Mouse (Mus musculus) left cerebral cortex, adult 8-10 months (tissue): Measurements from ENCODE around the gene Fyttd1. TPM values are rescaled to one million over a fixed set of nuclear protein-coding genes. Genes with fewer than 3 reads are reported as not detected.
"Not testable (repeated sequence)": the region's sequence is repeated elsewhere in the genome, so short reads cannot be mapped to it uniquely, and the experiment has no call there.

Source experiments
- DNase-seq, 2 experiments: peaks; one replicate each; pipeline ENCODE4 v3.0.0; 2022; ENCODE audit warnings: low spot score in 2 of 2
- total RNA-seq, 4 experiments: library from RNA; stranded (reverse); gene quantifications; 2 replicates each; pipeline ENCODE4 v1.2.4; 2022

Gene Fyttd1
- 100 to 1,000 TPM in 2 of 4 experiments, 10 to 100 TPM in 2; 94.8 to 117 (median 99.8) TPM for total RNA-seq

GRCm38 (mm10) chr16:32877343-32878156, at the start of gene Fyttd1, which contains the start of gene Rubcn:
Gene Fyttd1 (plus strand): TSS chr16:32877500.
Gene Rubcn (minus strand): TSS chr16:32877766.
- DNase-seq = peak; percentile 80 to 95

GRCm38 (mm10) chr16:32829104-32829503, 48.2 kb upstream of the Fyttd1 start:
- no peak for DNase-seq

DNA sequence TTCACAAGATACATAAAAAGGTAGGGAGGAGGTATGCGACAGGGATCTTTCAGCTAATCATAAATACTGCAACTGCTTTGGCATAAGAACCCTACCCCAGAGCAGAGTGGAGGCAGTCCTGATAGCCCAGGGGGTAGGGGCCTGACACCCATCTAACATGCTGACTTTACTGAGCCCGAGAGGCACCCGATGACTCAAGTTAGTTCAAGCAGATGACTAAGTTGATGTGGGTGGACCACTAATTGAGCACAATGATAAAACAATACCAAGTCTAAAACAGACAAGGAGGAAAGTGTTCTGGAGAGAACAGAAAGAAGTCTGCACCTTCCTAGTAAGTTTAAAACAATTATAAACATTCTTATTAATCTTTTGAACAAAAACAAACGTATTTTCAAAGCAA, 45.8 kb upstream of the Fyttd1 start:
- DNase-seq = no peak

- no peak for DNase-seq
Measured at GRCm38 (mm10) chr16:32847103-32847502, 30.2 kb upstream of the Fyttd1 start.

DNA sequence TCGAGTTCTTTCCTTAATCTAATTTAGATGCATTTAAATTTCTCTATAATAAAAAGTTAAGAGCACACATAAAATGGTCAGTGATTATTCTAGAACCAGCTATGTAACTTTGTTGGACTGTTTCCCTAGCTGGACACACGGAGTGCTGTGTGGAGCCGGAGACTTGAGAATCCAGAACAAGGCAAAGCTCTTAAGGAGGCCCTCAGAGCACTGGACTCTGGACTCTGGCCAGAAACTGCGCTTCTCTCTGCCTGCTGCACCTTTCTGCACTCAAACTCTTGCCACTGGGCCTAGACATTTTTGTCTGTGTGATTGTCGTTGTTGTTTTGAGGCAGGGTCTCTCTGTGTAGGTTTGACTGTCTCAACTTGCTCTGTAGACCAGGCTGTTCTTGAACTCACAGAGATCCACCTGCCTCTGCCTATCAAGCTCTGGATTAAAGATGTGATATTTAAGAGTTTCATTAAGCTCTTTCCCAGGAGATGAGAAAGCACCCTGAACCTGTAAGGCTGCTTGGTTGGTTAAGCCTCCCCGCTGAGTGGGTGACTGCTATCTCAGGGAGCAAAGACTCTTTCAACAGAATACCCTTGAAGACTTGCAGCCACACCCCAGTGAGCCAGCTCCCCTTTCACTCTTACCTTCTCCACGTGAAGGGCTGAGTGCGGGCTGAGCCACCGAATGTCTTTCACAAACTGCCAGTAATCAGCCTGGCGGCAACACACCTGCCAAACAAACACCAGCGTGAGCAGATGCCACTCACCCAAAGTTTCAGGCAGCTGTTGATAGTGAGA, 28.1 kb upstream of the Fyttd1 start:
- no peak for DNase-seq

DNA sequence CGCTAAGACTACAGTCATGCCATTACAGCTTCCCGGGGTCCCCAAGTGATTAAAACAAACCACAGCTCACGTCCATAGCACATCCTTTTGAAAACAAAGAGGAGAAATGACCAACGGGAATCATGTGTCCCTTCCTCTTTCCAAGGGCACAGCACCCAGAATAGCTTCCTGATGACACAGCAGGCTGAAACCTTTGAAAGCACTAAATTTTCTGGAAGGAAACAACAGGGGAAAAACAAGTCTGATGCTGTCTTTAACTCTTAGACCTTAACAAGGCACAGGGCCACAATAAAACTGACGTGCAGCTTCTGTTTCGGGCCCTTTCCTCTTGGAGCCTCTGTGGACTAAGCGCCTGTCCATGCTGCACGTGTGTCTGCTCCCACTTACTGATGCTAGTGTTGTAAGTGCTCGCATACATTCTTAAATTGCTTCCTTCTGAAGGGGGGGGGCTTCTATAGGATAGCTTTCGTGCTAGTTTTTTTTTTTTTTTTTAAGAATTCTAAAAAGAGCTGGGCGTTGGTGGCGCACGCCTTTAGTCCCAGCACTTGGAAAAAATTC, 23.7 kb upstream of the Fyttd1 start:
- no peak for DNase-seq

- peak in 1 of 2 experiments; percentile 22 for DNase-seq
Measured at GRCm38 (mm10) chr16:32854050-32854571, 23.2 kb upstream of the Fyttd1 start.

DNA sequence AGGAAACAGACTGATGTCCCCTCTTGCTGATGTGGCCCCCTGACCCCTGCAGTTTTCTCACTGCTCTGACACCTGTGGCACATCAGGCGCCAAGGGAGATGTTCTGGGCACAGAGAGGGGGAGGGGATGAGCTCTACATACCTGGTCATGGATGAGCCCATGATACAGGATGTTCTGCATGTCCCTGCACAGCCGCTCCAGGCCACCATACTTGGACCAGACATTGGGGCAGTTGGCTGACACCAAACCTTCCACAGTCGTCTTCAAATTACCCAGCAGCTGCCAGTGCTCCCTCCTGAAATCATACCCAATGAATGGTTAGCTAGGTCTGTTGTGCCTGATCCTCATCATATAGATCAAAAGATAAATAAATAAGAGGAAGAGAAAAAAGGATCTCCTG, 20.5 kb upstream of the Fyttd1 start:
- DNase-seq = no peak

GRCm38 (mm10) chr16:32858356-32858755, 18.9 kb upstream of the Fyttd1 start:
- DNase-seq = no peak

- no peak for DNase-seq
Measured at GRCm38 (mm10) chr16:32858771-32859636, 18.3 kb upstream of the Fyttd1 start.

- no peak for DNase-seq
Measured at GRCm38 (mm10) chr16:32861813-32862385, 15.4 kb upstream of the Fyttd1 start.

DNA sequence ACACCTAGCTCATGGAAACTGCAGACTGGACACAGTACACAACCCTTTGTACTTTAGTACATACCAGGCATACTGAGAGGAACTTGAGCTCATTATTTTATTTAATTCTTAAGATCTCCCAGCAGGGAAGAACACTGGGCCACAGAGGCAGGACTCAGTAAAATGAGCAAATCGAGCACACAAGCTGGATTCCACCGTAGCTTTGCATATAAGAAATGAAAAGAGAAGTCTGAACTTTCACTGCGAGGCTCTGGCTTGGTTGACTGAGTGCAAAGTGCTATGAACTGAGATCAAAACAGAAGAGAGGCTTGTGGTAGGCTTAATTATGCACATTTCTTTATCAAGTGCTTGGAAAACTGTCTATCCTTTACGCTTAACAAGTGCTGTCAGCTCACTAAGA, 11.9 kb upstream of the Fyttd1 start:
- DNase-seq = no peak

DNA sequence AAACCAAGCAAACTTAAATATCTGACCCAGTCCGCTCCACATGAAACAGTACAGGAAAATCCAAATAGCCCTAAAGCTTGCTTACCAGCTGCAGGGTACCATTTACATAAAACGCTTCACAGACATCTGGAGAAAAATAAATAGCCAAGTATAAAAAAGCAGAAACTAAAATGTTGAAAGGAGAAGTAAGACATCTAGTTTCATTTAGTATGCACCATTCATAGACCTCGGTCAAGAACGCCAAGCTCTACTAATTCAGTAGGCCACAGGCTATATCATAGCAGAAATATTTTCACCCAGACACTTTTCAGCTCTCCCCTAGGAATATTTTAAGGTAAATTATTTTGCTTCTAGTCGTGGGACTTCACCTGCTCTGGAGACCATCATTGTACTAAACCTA, 10.6 kb upstream of the Fyttd1 start:
- DNase-seq = no peak

DNA sequence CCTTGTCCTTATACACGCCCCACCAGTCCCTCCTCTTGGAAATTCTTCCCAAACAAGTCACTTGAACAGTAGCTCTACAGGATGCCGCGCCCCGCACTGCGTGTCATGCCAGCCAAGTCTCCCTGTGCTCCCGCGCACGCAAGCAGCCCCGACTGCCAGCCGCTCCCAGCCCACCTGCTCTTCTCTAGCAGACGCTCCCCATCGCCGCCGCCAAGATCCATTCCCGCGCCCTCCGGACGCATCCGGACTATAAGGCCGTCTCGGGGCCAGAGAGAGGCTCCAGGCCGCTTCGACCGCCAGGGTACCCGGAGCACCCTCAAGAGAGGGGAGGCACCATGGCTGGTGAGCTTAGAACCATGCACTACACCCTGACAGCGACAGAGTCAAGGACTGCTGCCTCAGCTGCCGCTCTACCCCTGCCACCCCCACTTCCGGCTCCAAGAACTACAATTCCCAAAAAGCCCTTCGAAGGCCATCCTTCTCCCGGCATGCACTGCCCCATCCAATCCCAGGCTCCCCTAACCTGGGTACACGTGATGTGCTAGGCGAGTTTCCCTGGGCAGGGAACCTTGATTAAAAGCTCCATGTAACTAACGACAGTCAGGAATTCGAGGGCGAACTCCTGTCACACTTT, 9.3 kb upstream of the Fyttd1 start:
- peak; percentile 78 to 91 for DNase-seq

GRCm38 (mm10) chr16:32870231-32870630, 7.1 kb upstream of the Fyttd1 start:
- no peak for DNase-seq

- DNase-seq = no peak
Measured at GRCm38 (mm10) chr16:32873366-32873765, 3.9 kb upstream of the Fyttd1 start.

GRCm38 (mm10) chr16:32875281-32875680, 2.0 kb upstream of the Fyttd1 start:
- DNase-seq = not testable (repeated sequence)

- no peak for DNase-seq
Measured at GRCm38 (mm10) chr16:32875847-32876246, 1.5 kb upstream of the Fyttd1 start.

DNA sequence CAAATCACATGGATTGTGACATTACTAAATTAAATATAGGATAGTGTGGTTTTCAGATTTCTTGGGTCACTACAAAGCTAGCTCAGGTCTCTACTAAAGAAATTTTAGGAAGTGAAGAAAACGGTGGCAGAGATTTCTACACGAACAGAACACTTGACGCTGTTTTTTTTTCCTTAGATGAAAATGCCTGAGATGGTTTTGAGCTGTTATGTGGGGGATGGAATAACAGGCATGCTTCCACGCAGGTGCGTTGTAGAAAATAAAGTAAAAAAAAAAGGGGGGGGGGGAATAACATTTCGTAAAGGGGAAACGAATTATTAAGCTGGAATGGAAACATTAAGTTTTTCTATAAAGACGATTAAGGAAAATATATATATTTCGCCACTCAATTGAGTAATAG, 469 bp upstream of the Fyttd1 start:
- DNase-seq = no peak

DNA sequence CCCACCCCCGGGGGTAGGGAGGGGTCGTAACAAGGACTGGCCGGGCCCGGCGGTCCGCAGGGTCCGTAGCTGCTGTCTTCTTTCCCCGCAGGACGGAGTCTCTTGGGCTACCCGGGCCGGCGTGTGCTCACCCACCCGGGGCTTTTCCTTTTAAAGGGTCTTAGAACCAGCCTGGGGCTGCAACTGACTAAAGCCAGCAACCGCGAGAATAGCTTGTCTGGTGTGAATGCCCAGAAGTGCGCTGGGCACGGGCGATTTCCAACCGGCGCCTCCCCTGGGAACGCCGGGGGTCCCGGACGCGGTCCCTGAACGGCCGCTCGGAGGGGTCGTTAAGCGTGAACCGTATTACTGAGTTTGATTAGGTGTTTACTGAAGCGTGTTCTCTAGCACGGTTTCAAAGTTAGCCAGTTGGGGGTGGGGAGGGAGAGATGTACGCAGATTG, 878 bp downstream of the Fyttd1 start:
- DNase-seq = no peak
